Mouse (Mus musculus) forebrain, embryonic 14.5 days (tissue): ENCODE results near the gene Usf2. TPM values are rescaled to one million over a fixed set of nuclear protein-coding genes. Genes with fewer than 3 reads are reported as not detected.
A peak's percentile ranks its signal among the peaks of the same experiment; 100 is the strongest.

Source experiments
- ATAC-seq: fragments of 200-750 bp; cut with Nextera tagmentation; 2 replicates; pipeline ENCODE4 v1.8.0; 2017; ENCODE audit warnings: mild to moderate bottlenecking, moderate library complexity
- DNase-seq: peaks from one replicate; pipeline ENCODE4 v3.0.0-alpha.2; 2015; ENCODE audit warnings: low spot score
- H3K27ac ChIP-seq: fragments of 300-500 bp; sonication (generic); 2 replicates; pipeline ENCODE4 v1.5.1; 2014; ENCODE audit warnings: low read depth, mild to moderate bottlenecking, control low read depth, low read length, moderate library complexity
- H3K27me3 ChIP-seq: fragments of 300-500 bp; sonication (generic); replicated peaks from 2 replicates; pipeline ENCODE4 v1.6.1; 2014; ENCODE audit warnings: low read length, control low read depth, mixed read lengths; ENCODE audit not compliant: control insufficient read depth, insufficient read depth
- H3K36me3 ChIP-seq: fragments of 300-500 bp; sonication (generic); 2 replicates; pipeline ENCODE4 v1.6.1; 2014; ENCODE audit warnings: low read length, control low read depth; ENCODE audit not compliant: control insufficient read depth, insufficient read depth
- H3K4me1 ChIP-seq: fragments of 300-500 bp; sonication (generic); 2 replicates; pipeline ENCODE4 v1.6.1; 2014; ENCODE audit warnings: antibody characterized with exemption, low read length, control low read depth; ENCODE audit not compliant: control insufficient read depth, insufficient read depth
- H3K4me2 ChIP-seq: fragments of 300-500 bp; sonication (generic); 2 replicates; pipeline ENCODE4 v1.6.1; 2014; ENCODE audit warnings: mild to moderate bottlenecking, control low read depth, low read length
- H3K4me3 ChIP-seq: fragments of 300-500 bp; sonication (generic); 2 replicates; pipeline ENCODE4 v1.5.1; 2014; ENCODE audit warnings: low read depth, low read length, control low read depth
- H3K9ac ChIP-seq: fragments of 300-500 bp; sonication (generic); 2 replicates; pipeline ENCODE4 v1.6.1; 2014; ENCODE audit warnings: mild to moderate bottlenecking, low read length, control low read depth, moderate library complexity
- H3K9me3 ChIP-seq: fragments of 300-500 bp; sonication (generic); replicated peaks from 2 replicates; pipeline ENCODE4 v1.6.1; 2016; ENCODE audit warnings: low read length, control low read depth, mixed read lengths; ENCODE audit not compliant: control insufficient read depth
- WGBS: fragments of 180-500 bp; shearing (Covaris S2); extraction: QIAGEN DNeasy Blood & Tissue Kit; methylation state at CpG from one replicate; pipeline ENCODE4 v1.1.7; 2014; 5-methylcytosine and 5-hydroxymethylcytosine counted together
- polyA plus RNA-seq: library from polyadenylated mRNA; unstranded; fragments of >200 nt; fragmentation: Nextera tagmentation; extraction: Ambion mirVana; gene quantifications from 2 replicates; pipeline ENCODE4 v1.2.1, GENCODE M21; 2014

Gene Usf2
- polyA plus RNA-seq, 1 experiment from 2014 or later, result 25.0 TPM

DNA sequence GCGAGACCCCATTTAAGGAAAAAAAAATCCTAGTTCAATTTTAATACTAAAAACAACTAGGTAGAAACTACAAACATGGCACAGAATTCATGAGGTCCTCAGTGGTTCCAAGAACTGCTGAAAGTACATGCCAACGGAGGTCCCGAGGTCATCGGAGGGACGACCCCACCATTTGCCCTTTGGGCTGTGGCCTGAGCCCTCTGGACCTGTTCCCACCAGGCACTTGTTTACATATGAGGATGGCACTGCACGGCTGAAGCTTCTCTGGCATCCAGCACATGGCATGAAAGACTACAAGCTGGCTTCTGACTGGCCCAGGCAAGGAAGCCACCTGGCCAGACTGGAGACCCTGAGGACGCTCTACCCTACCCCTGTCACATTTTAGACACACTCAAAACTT lies 7.8 kb upstream of the Usf2 start:
- H3K4me1 ChIP-seq, result no peaks in the 10 kb centered on the region
- no peak overlapping the region for H3K9ac ChIP-seq
- ATAC-seq, result no peak
- H3K4me3 ChIP-seq, result no peak overlapping the region
- H3K4me2 ChIP-seq, result no peak overlapping the region
- 95% methylated on average over 7 of the region's 7 CpGs for WGBS
- no peak for DNase-seq
- H3K36me3 ChIP-seq, result 0 out of 2 replicates have a peak, but pooled peaks cover 5% of the 10 kb centered on the region
- no peak overlapping the region for H3K27ac ChIP-seq
- H3K9me3 ChIP-seq, result no peaks in the 10 kb centered on the region
- H3K27me3 ChIP-seq, result no peaks in the 10 kb centered on the region

DNA sequence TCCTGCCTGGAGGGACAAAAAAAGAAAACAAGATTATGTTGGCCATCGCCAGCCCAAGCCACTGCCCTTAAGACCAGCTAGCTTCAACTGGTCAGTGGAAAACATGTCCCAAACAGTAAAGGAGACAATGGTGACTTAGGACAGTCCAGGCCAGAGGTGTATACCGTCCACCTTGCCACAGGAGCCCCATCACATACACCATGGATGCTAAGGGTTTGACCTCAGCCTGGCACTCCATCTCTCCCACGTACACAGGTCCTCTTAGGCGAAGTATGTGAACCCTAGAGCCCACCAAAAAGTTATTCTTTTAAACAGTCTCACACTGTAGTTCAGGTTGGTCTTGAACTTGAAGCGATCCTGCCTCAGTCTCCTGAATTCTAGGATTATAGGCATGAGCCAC lies 6.3 kb upstream of the Usf2 start:
- Histone ChIP-seq H3K27me3 (no peaks in the 10 kb centered on the region), H3K4me1 (peaks cover 6% of the 10 kb centered on the region), H3K4me2 (no peak overlapping the region), H3K9ac (no peak overlapping the region), H3K27ac (no peak overlapping the region), H3K9me3 (no peaks in the 10 kb centered on the region), H3K4me3 (no peak overlapping the region), H3K36me3 (0 out of 2 replicates have a peak, but pooled peaks cover 8% of the 10 kb centered on the region)
- DNase-seq (no peak), ATAC-seq (no peak)
- WGBS, result 86% methylated on average over 5 of the region's 5 CpGs

DNA sequence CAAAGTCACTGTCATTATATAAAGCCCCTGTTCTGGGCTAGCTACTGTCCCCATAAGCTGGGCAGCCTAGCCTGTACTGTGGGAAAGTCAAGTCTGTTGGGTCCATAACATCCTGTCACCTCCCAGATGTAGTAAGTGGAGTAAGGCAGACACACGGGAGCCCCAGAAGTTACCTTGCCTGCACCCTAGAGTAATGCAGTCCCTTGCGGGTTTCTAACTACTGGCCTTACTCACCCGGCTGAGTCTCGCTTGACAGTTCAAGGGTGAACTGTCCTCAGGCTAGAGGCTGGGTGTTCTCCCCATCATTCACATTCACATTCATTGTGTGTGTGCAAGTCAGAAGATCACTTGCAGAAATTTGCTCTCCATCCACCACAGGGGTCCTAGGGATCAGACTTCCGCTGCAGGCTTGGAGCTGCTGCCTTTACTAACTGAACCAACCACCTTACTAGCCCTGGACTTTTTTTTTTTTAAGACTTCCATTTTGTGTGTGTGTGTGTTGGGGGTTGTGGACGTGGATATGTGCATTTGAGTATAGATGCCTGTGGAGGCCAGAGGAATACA lies 3.3 kb upstream of the Usf2 start:
- H3K36me3 ChIP-seq, result peaks cover 13% of the 10 kb centered on the region
- no peaks in the 10 kb centered on the region for H3K27me3 ChIP-seq
- peaks cover 14% of the 10 kb centered on the region for H3K4me1 ChIP-seq
- whole genome bisulfite sequencing, result 91% methylated on average over 6 of the region's 6 CpGs
- DNase-seq, result no peak
- no peak for ATAC-seq
- no peak overlapping the region for H3K4me2 ChIP-seq
- no peak overlapping the region for H3K27ac ChIP-seq
- H3K9ac ChIP-seq, result no peak overlapping the region
- H3K4me3 ChIP-seq, result no peak overlapping the region
- H3K9me3 ChIP-seq, result no peaks in the 10 kb centered on the region

DNA sequence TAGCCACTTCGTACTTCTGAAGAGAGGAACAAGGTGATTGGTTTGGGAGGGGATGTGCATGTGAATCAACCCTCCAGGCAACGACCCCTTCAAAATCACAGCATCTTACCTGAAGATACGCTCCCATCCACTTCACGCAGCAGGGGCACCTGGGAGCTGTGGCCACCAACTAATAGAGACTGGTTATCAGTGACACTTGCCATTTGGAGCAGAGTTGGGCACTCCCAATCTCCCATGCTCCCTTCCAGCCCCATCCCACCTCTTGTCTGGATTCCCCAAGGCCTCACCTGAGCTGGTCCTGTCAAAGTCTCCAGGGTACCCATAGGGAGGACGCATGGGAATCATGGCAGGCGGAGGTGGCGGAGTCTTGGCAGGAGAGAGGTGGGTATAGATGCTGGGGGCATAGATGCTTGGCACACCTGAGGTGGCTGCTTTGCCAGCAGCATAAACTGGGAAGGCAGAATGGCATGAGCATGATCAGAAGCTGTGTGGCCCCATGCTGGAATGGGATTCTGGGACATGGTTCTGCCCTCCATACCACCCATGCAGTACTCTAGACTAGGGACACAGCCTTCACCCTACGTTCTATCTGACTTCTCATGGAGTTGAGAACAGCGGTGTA lies 2.4 kb upstream of the Usf2 start:
- Histone ChIP-seq H3K9ac (no peak overlapping the region), H3K27ac (no peak overlapping the region), H3K9me3 (no peaks in the 10 kb centered on the region), H3K27me3 (no peaks in the 10 kb centered on the region), H3K4me3 (no peak overlapping the region), H3K36me3 (peaks cover 22% of the 10 kb centered on the region), H3K4me1 (peaks cover 14% of the 10 kb centered on the region), H3K4me2 (no peak overlapping the region)
- DNase-seq (no peak), ATAC-seq (no peak)
- WGBS, result 96% methylated on average over 9 of the region's 9 CpGs

DNA sequence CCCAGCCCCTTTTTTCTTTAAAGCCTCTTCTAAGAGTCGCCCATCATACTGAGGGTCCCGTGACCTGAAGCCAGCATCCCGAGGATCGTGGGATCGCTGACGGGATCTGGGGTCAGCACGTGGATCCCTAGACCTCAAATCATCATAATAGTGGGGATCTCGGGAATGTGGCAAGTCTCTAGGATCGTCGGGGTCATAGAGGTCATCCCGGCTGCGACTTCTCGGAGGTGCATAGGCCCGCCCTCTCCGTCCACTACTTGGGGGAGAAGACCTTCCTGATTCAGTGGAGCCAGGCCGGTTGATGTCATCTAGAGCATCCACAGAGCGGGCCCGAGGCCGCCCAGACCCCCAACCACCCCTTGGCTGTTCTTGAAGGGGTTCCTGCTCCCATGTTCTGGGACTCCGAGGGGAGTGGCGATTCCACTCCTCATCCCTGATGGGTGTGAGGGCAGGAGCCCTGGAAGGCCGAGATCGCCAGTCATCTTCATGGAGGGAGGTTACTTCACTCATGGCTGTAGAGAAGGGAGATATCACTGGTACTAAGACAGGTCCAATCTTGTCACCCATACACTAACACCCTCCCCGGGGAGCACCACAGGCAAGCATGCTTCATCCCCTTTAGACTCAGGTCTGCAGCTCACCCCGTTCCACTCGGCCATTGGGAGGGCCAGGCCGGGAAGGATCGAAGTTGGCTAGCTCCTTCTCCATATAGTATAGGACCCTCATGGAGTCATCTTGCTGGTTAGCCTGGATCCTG lies 1.7 kb upstream of the Usf2 start:
- Histone ChIP-seq H3K9ac (peak overlapping the region; percentile 94), H3K27ac (peak overlapping the region; percentile 98), H3K4me3 (peak overlapping the region; percentile 92), H3K4me2 (peak overlapping the region; percentile 57), H3K4me1 (peaks cover 14% of the 10 kb centered on the region), H3K9me3 (no peaks in the 10 kb centered on the region), H3K36me3 (peaks cover 29% of the 10 kb centered on the region), H3K27me3 (no peaks in the 10 kb centered on the region)
- WGBS, result 78% methylated on average over 28 of the region's 28 CpGs
- DNase-seq (no peak), ATAC-seq (no peak)

DNA sequence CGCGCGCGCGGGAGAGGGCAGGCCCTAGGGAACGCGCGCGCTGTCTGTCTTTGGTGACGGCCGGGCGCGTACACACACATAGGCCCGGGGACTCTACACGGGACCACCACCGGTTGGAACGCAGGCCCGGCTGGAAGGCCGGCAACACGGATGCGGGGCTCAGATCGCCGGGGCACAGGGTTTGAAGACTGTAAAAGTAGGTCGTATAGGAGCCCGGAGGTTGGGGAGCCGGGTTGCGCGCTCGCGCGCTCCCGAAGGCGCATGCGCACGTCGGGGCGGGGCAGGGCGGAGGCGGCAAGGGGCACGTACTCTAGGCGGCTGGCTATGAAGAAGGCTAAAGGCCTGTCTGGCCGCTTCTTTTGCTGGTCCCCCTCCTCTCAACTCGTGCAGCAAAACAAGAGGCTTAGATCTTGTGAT lies 772 bp upstream of the Usf2 start:
- peak overlapping the region; percentile 98 for H3K27ac ChIP-seq
- peaks cover 14% of the 10 kb centered on the region for H3K4me1 ChIP-seq
- DNase-seq, result peak; percentile 90
- H3K36me3 ChIP-seq, result peaks cover 38% of the 10 kb centered on the region
- no peaks in the 10 kb centered on the region for H3K9me3 ChIP-seq
- H3K27me3 ChIP-seq, result no peaks in the 10 kb centered on the region
- peak; percentile 75 for ATAC-seq
- WGBS, result under 1% methylated on average over 43 of the region's 43 CpGs
- peak overlapping the region; percentile 94 for H3K9ac ChIP-seq
- peak overlapping the region; percentile 92 for H3K4me3 ChIP-seq
- H3K4me2 ChIP-seq, result peak overlapping the region; percentile 57

DNA sequence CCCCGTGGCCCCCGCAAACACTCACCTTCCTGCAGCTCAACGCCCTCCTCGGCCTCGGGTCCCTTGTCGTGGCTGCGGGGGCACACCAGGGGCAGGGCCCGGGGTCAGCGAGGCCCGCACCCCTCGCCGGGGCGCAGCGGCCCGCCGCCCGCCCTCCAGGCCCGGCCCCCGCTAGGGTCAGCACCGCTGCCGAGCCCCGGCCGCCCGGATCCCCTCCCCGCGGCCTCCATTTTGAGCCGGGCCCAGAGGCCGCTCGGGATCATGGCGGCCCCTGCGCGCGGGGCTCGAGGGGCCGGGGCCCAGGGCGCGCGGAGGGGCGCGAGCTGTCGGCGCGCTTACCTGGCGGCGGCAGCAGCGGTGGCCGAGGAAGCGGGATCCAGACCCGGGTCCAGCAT lies 249 bp downstream of the Usf2 start:
- peak overlapping the region; percentile 94 for H3K9ac ChIP-seq
- H3K27me3 ChIP-seq, result no peaks in the 10 kb centered on the region
- H3K9me3 ChIP-seq, result no peaks in the 10 kb centered on the region
- WGBS, result 0% methylated on average over 24 of the region's 49 CpGs
- H3K4me2 ChIP-seq, result peak overlapping the region; percentile 80
- H3K4me3 ChIP-seq, result peak overlapping the region; percentile 92
- ATAC-seq (peak; percentile 55), DNase-seq (no peak)
- H3K27ac ChIP-seq, result peak overlapping the region; percentile 98
- peaks cover 47% of the 10 kb centered on the region for H3K36me3 ChIP-seq
- H3K4me1 ChIP-seq, result peaks cover 14% of the 10 kb centered on the region

DNA sequence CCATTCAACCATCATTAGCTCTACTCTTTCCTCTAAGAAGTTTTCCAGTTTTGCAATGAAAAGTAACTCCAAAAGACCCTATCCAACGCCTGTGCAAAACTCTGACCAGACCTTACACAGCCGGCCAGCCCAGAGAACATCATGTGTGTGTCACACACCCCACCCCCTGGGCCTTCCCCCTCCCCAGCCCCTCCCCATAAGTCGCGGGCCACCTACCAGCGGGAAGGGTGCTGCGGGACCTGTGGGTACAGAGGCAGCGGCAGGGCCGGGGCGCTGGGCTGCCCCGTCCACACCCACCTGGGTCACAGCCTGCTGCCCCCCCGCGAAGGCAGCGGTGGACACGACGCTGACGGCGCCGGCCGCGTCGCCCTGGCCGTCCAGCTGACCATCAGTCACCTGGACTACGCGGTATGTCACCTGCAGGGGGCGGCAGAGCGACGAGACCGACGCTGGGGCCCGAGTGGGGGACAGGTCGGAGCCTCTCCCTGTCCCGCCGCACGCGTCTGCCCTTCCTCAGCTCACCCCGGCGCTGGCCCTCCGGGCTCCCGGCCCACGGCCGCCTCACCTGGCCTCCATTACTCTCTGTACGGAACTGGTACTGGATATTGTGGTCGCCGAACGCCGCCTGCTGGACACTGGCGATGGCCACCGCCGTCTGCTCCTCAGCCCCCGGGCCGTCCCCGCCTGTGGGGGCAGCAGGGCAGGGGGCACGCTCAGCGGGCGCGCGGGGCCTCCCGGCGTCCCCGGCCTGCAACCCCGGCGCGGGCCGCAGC lies 833 bp downstream of the Usf2 start:
- H3K9ac ChIP-seq, result peak overlapping the region; percentile 94
- no peaks in the 10 kb centered on the region for H3K27me3 ChIP-seq
- H3K9me3 ChIP-seq, result no peaks in the 10 kb centered on the region
- under 1% methylated on average over 63 of the region's 64 CpGs for WGBS
- peak overlapping the region; percentile 98 for H3K27ac ChIP-seq
- DNase-seq (peak; percentile 81), ATAC-seq (peak; percentile 68)
- H3K4me3 ChIP-seq, result peak overlapping the region; percentile 92
- H3K36me3 ChIP-seq, result peaks cover 52% of the 10 kb centered on the region
- H3K4me2 ChIP-seq, result peak overlapping the region; percentile 80
- H3K4me1 ChIP-seq, result peaks cover 14% of the 10 kb centered on the region
